Mouse (Mus musculus): ENCODE measurements at regions not wholly inside any gene's neighbourhood (a gene's known extent, or its start where the extent isn't known, plus 50 kb on each side); places are given as distances from the start of the nearest gene placed in this dataset.

- TF ChIP-seq POLR2A (IDR thresholded peaks at IDR 0.05; ENCODE audit: borderline replicate concordance, low read depth, low read length) (no peak), CTCF (IDR thresholded peaks at IDR 0.05; ENCODE audit: low read depth, low read length) (no peak)
These were observed 62.4 kb upstream of the Kdr start for GRCm38 (mm10) chr5:76040454-76041203.

All from bone marrow macrophage, adult 2 months (primary cell).